Mouse (Mus musculus) spleen, adult 2 months (tissue): ENCODE data around the gene Tomm5. TPM values are rescaled to one million over a fixed set of nuclear protein-coding genes. Genes with fewer than 3 reads are reported as not detected.
"Not testable (repeated sequence)": the region's sequence is repeated elsewhere in the genome, so short reads cannot be mapped to it uniquely, and the experiment has no call there.

Experiments
- DNase-seq, 2 experiments: peaks; one replicate each; pipeline versions ENCODE4 v3.0.0 to v3.0.0-alpha.2; 2012 to 2021; ENCODE audit warnings: low spot score in 2 of 2, low read depth in 1 of 2
- H3K27ac ChIP-seq: fragments of 200-500 bp; 2 replicates; pipeline ENCODE4 v1.5.1; 2012; ENCODE audit warnings: low read length, inconsistent platforms; ENCODE audit not compliant: insufficient read depth
- H3K27me3 ChIP-seq: fragments of 200-500 bp; 2 replicates; pipeline ENCODE4 v1.6.1; 2012; ENCODE audit warnings: mild to moderate bottlenecking, moderate library complexity, low read length, inconsistent platforms; ENCODE audit not compliant: control insufficient read depth, insufficient read depth
- H3K36me3 ChIP-seq: fragments of 200-500 bp; 2 replicates; pipeline ENCODE4 v1.6.1; 2012; ENCODE audit warnings: mild to moderate bottlenecking, low read length, inconsistent platforms; ENCODE audit not compliant: control insufficient read depth, insufficient read depth
- H3K4me1 ChIP-seq: fragments of 200-500 bp; 2 replicates; pipeline ENCODE4 v1.6.1; 2011; ENCODE audit warnings: inconsistent platforms; ENCODE audit not compliant: control insufficient read depth, insufficient read depth, insufficient read length
- H3K4me3 ChIP-seq: fragments of 200-500 bp; 2 replicates; pipeline ENCODE4 v1.5.1; 2011; ENCODE audit warnings: mild to moderate bottlenecking, inconsistent platforms; ENCODE audit not compliant: insufficient read depth, insufficient read length; ENCODE audit errors: extremely low read depth
- CTCF ChIP-seq: fragments of 200-500 bp; IDR thresholded peaks from 2 replicates; pipeline ENCODE4 v1.5.1; 2011; ENCODE audit warnings: mild to moderate bottlenecking, inconsistent platforms; ENCODE audit not compliant: insufficient read depth, insufficient read length, insufficient replicate concordance; ENCODE audit errors: extremely low read depth
- POLR2A ChIP-seq: fragments of 200-500 bp; IDR thresholded peaks from 2 replicates; pipeline ENCODE4 v1.6.1; 2011; ENCODE audit warnings: low read depth, low read length, inconsistent platforms
- WGBS: fragments of 180-500 bp; shearing (Covaris S2); methylation state at CpG from one replicate; pipeline ENCODE4 v1.1.7; 2018; 5-methylcytosine and 5-hydroxymethylcytosine counted together
- polyA plus RNA-seq: library from polyadenylated mRNA; depleted of rRNA; stranded (reverse); fragments of >200 nt; gene quantifications from 2 replicates; pipeline ENCODE4 v1.2.3, GENCODE M21; 2012

Gene Tomm5
- polyA plus RNA-seq, 1 experiment, result 39.7 TPM

DNA sequence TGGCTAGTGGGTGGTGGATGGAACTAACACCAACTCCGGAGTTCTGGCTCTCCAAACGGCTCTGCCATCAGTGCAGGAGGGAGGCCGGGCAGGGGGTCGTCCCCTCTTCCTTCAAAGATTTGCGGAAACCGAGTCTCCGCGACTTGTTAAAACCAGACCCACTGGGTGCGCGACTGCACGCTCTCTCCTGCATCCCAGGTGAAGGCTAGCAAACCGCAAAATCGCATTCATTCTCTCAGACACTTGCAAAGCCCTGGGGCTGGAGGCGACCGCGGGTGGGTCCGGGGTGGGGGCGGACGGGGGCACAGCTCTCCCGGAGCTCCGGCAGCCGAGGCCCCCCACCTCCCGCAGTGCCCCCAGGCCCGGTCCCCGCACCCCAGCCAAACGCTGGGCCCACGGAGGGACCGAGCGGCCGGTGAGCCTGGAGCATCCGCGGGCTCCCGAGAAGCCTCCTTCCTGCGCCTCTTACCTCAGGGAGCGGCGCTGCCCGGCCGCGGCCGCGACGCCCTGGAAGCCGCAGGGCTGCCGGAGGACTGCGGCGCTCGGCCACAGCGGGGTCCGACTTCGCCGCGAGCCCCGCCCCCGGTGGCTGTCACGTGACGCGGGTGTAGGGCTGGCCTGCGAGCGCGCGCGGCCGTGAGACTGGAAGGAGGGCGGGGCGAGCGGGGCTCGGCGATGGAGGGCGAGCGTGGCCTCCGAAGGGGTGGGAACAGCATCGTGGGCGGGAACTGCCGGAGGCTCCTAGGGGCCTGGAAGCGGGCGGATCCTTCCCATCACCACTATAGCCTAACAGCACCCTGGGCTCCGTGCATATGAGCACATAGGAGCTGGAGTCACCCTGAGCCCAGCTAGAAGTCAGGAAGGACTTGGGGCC, 23.7 kb downstream of the Tomm5 start, which contains the start of gene Fbxo10:
Gene Fbxo10 (minus strand): TSS at position 584 of the 874 bp plus-strand sequence.
- Histone ChIP-seq H3K4me3 (peak within 1 kb of the TSS; percentile 73), H3K4me1 (no peaks in the 10 kb centered on the region), H3K27me3 (no peaks in the 10 kb centered on the region; the same call in 1 of the 2 replicates), H3K27ac (no peak within 1 kb of the TSS), H3K36me3 (no peaks in the 10 kb centered on the region)
- peak; percentile 33 to 89 for DNase-seq
- under 1% methylated on average over 75 of the region's 77 CpGs for WGBS
- TF ChIP-seq POLR2A, result no peak
- TF ChIP-seq CTCF, result no peak

DNA sequence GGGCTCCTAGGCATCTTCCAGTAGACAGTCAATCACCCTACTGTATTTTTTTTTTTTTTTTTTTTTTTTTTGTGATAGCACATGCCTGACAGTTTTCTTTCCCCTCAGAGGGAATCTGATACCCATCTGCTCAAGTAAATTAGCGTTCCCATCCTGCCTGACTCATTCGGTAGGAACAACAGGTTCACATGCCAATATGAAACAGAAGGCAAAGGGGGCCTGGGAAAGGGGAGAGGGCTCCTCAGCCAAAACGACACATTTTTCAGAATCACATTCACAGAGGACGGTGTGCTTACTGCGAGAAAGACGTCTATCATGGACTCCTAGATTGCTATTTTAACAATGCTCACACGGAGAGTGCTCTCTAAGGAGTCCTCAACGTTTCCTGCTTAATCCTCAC, 24.4 kb downstream of the Tomm5 start:
- H3K27ac ChIP-seq, result no peak overlapping the region
- no peaks in the 10 kb centered on the region; the same call in 1 of the 2 replicates for H3K27me3 ChIP-seq

DNA sequence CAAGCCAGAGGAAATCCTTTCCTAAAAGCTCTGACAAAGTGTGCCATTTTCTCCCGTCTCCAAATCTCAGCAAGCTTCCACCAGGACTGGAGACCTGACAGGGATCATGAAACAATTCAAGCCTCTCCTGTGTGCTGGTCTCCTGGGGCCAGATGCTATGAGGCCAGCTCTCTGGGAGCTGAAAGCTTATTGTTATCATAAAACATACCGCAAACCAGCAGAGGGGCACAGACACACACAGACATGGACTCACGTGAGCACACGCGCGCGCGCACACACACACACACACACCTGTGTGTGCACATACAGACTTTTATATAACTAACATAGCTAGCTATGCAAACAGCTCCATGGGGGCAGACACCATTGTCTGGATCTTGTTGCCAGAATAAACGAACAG, 25.0 kb downstream of the Tomm5 start:
- no peak for DNase-seq
- no peak overlapping the region for H3K27ac ChIP-seq
- H3K4me1 ChIP-seq, result no peaks in the 10 kb centered on the region
- H3K36me3 ChIP-seq, result no peaks in the 10 kb centered on the region
- TF ChIP-seq CTCF (no peak), POLR2A (no peak)
- WGBS, result 91% methylated on average over 9 of the region's 9 CpGs
- H3K27me3 ChIP-seq, result no peaks in the 10 kb centered on the region; the same call in 1 of the 2 replicates
- no peak overlapping the region for H3K4me3 ChIP-seq

More for the DNA sequence above, 24.4 kb downstream of the Tomm5 start:
- no peak for DNase-seq
- no peak for TF ChIP-seq POLR2A
- no peak for TF ChIP-seq CTCF
- WGBS, result 16% methylated on average over 8 of the region's 8 CpGs
- no peaks in the 10 kb centered on the region for H3K36me3 ChIP-seq
- H3K4me1 ChIP-seq, result no peaks in the 10 kb centered on the region
- no peak overlapping the region for H3K4me3 ChIP-seq

- not testable (repeated sequence) for H3K4me3 ChIP-seq, H3K36me3 ChIP-seq, H3K27me3 ChIP-seq, H3K4me1 ChIP-seq, DNase-seq, H3K27ac ChIP-seq
- WGBS, result 95% methylated on average over 4 of the region's 4 CpGs
Measured at GRCm38 (mm10) chr4:45081041-45081440, 26.9 kb downstream of the Tomm5 start.

DNA sequence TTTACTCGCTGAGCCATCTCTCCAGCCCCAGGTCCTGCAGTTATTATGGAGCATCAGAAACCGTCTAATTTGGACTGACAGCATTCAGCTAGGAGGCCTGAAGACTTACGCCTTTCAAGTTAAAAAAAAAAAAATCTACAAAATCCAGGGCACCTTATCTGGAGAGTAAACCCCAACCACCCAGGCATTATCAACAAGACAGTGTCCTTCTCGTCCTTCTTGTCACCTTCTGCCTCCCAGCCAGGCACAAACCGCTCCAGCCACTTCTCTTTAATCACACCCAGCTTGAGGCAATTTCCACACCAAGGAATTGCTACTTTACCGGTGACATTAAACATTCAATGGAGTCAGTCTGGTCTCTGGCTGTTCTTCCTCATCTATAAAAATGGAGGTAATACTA, 34.4 kb downstream of the Tomm5 start:
- no peak for DNase-seq
- no peaks in the 10 kb centered on the region for H3K4me1 ChIP-seq
- H3K27me3 ChIP-seq, result no peaks in the 10 kb centered on the region
- TF ChIP-seq CTCF (no peak), POLR2A (no peak)
- H3K4me3 ChIP-seq, result no peak overlapping the region
- H3K36me3 ChIP-seq, result no peaks in the 10 kb centered on the region
- 79% methylated on average over 6 of the region's 6 CpGs for WGBS
- no peak overlapping the region for H3K27ac ChIP-seq

GRCm38 (mm10) chr4:45072261-45072973, 35.5 kb downstream of the Tomm5 start:
- H3K4me1 ChIP-seq, result no peaks in the 10 kb centered on the region
- H3K27ac ChIP-seq, result no peak overlapping the region
- no peaks in the 10 kb centered on the region for H3K36me3 ChIP-seq
- H3K27me3 ChIP-seq, result no peaks in the 10 kb centered on the region
- no peak overlapping the region for H3K4me3 ChIP-seq
- 92% methylated on average over 15 of the region's 15 CpGs for WGBS
- TF ChIP-seq CTCF, result no peak
- TF ChIP-seq POLR2A, result no peak
- no peak for DNase-seq
